Mouse (Mus musculus) heart, postnatal 0 days (tissue): ENCODE data around the gene Cubn. TPM values are rescaled to one million over a fixed set of nuclear protein-coding genes. Genes with fewer than 3 reads are reported as not detected.

Source experiments
- ATAC-seq: fragments of 200-750 bp; cut with Nextera tagmentation; 2 replicates; pipeline ENCODE4 v1.8.0; 2017; ENCODE audit warnings: low read depth, moderate number of reproducible peaks, moderate library complexity; ENCODE audit not compliant: insufficient read depth
- DNase-seq: peaks from one replicate; pipeline ENCODE4 v3.0.0-alpha.2; 2016; ENCODE audit warnings: low spot score
- H3K27ac ChIP-seq: fragments of 300-500 bp; sonication (generic); 2 replicates; pipeline ENCODE4 v1.5.1; 2014; ENCODE audit warnings: low read depth, mild to moderate bottlenecking
- H3K27me3 ChIP-seq: fragments of 300-500 bp; sonication (generic); 2 replicates; pipeline ENCODE4 v1.6.1; 2014; ENCODE audit warnings: low read length, mixed read lengths; ENCODE audit not compliant: control insufficient read depth, insufficient read depth
- H3K36me3 ChIP-seq: fragments of 300-500 bp; sonication (generic); replicated peaks from 2 replicates; pipeline ENCODE4 v1.6.1; 2014; ENCODE audit warnings: low read length, mixed read lengths; ENCODE audit not compliant: control insufficient read depth, insufficient read depth
- H3K4me1 ChIP-seq: fragments of 300-500 bp; sonication (generic); 2 replicates; pipeline ENCODE4 v1.6.1; 2014; ENCODE audit warnings: antibody characterized with exemption; ENCODE audit not compliant: control insufficient read depth, insufficient read depth
- H3K4me2 ChIP-seq: fragments of 300-500 bp; sonication (generic); 2 replicates; pipeline ENCODE4 v1.6.1; 2014; ENCODE audit warnings: low read depth, mild to moderate bottlenecking, low read length, moderate library complexity
- H3K4me3 ChIP-seq: fragments of 300-500 bp; sonication (generic); 2 replicates; pipeline ENCODE4 v1.5.1; 2014; ENCODE audit warnings: low read depth, low read length
- H3K9ac ChIP-seq: fragments of 300-500 bp; sonication (generic); replicated peaks from 2 replicates; pipeline ENCODE4 v1.6.1; 2014; ENCODE audit warnings: low read depth, low read length, mixed read lengths
- H3K9me3 ChIP-seq: fragments of 300-500 bp; sonication (generic); replicated peaks from 2 replicates; pipeline ENCODE4 v1.6.1; 2016; ENCODE audit warnings: low read length; ENCODE audit not compliant: control insufficient read depth
- CTCF ChIP-seq: IDR thresholded peaks from 2 replicates; pipeline ENCODE4 v1.5.1; 2016; ENCODE audit warnings: antibody characterized with exemption, control low read depth, low read depth
- EP300 ChIP-seq: IDR thresholded peaks from 2 replicates; pipeline ENCODE4 v1.6.1; 2016; ENCODE audit warnings: antibody characterized with exemption, low read depth
- WGBS: fragments of 180-500 bp; shearing (Covaris S2); extraction: QIAGEN DNeasy Blood & Tissue Kit; methylation state at CpG from one replicate; pipeline ENCODE4 v1.1.7; 2014; 5-methylcytosine and 5-hydroxymethylcytosine counted together
- polyA plus RNA-seq: library from polyadenylated mRNA; unstranded; fragments of >200 nt; fragmentation: Nextera tagmentation; extraction: Ambion mirVana; gene quantifications from 2 replicates; pipeline ENCODE4 v1.2.1, GENCODE M21; 2015
- total RNA-seq: library from RNA; depleted of rRNA; stranded (reverse); fragments of >200 nt; gene quantifications from 2 replicates; pipeline ENCODE4 v1.2.3, GENCODE M21; 2014; ENCODE audit warnings: low replicate concordance; rRNA removed

Cubn gene
- total RNA-seq (0.73 and 1.5 TPM in 2 replicates), polyA plus RNA-seq (0.27 and 0.30 TPM in 2 replicates)

DNA sequence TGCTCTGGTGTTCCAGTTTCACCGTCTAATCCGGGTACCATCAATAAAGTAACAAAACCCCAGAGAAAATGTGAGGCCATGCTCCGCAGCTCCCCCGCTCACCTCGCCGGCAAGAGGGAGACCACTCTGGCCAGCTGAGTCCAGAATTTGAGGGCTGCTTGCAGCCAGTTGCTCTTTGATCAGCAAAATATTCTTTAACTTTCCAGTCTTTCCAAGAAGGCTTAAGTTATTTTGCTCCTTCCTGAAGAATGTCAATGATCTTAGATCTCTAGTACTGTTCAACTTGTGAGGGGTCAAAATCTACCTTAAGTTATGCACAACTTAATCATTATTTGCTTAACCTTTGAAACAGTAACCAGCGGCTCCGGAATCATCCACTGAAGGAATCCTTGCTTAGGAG, at the start of gene Cubn:
Cubn (minus strand) TSS at position 80 of the 400 bp plus-strand sequence.
- no peak for TF ChIP-seq EP300
- no peak for TF ChIP-seq CTCF
- Histone ChIP-seq H3K4me3 (no peak within 1 kb of the TSS), H3K36me3 (no peaks in the 10 kb centered on the region), H3K9ac (no peak within 1 kb of the TSS), H3K4me2 (no peak within 1 kb of the TSS), H3K4me1 (no peaks in the 10 kb centered on the region), H3K9me3 (no peaks in the 10 kb centered on the region), H3K27me3 (no peaks in the 10 kb centered on the region), H3K27ac (no peak within 1 kb of the TSS)
- no peak for ATAC-seq
- 63% methylated on average over 8 of the region's 8 CpGs for WGBS
- no peak for DNase-seq

DNA sequence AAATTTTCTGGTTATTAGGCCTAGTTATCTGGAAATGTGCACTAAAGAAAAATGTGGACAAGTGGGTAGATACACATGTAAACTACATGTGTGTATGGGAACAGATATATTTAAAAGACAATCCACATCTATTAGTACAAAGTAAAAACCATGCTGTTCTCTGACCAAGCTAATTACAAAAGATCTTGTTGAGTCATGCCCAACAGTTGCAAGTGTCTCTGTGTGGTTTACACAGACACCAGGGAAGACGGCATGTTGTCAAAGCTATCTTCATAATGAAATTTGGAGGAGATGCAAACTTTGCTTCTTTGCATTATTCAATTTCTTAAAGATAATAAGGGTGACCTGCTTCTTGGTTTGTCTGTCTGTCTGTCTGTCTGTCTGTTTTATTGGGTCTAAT, 48.2 kb upstream of the Cubn start:
- Histone ChIP-seq H3K27me3 (no peaks in the 10 kb centered on the region), H3K4me3 (no peak overlapping the region), H3K9ac (no peak overlapping the region), H3K4me1 (no peaks in the 10 kb centered on the region), H3K9me3 (no peaks in the 10 kb centered on the region), H3K27ac (no peak overlapping the region), H3K36me3 (no peaks in the 10 kb centered on the region), H3K4me2 (no peak overlapping the region)
- TF ChIP-seq EP300 (no peak), CTCF (no peak)
- DNase-seq (no peak), ATAC-seq (no peak)
- 74% methylated on average over 1 of the region's 1 CpGs for WGBS

DNA sequence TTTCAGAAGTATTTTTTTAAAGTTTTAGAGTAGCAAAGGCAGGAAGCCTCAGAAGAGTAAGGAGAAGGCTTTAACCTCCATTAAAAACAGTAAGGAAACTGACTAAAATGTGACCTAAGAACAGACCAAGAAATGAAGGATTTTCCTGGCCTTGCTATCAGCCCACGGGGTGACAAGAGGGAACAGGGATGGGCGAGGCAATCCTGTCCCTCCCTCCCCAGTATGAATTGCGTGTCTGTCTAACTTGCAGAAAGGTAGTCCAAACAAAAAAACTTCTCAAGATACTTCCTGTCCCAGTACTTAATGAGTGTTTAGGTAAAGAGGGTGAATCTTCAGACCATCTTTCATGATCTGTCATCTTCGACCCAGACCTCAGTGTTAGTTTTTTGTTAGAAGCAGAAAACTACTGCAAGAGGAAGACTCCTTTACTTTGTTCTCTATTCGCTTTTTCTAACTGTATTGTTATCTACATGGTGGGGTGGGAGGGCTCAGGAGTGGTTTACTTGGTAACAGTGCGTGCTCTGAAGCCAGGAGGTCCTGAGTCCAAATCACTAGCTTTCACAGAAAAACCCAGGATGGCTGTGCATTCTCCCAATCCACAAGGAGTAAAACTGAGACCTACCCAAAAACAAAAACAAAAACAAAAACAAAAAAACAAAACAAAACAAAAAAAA, 47.2 kb upstream of the Cubn start:
- WGBS, result 58% methylated on average over 6 of the region's 6 CpGs
- TF ChIP-seq EP300 (no peak), CTCF (no peak)
- ATAC-seq (no peak), DNase-seq (no peak)
- no peaks in the 10 kb centered on the region for H3K9me3 ChIP-seq
- H3K27me3 ChIP-seq, result no peaks in the 10 kb centered on the region
- H3K4me1 ChIP-seq, result no peaks in the 10 kb centered on the region
- H3K36me3 ChIP-seq, result no peaks in the 10 kb centered on the region
- no peak overlapping the region for H3K9ac ChIP-seq
- no peak overlapping the region for H3K4me2 ChIP-seq
- H3K4me3 ChIP-seq, result no peak overlapping the region
- no peak overlapping the region for H3K27ac ChIP-seq

DNA sequence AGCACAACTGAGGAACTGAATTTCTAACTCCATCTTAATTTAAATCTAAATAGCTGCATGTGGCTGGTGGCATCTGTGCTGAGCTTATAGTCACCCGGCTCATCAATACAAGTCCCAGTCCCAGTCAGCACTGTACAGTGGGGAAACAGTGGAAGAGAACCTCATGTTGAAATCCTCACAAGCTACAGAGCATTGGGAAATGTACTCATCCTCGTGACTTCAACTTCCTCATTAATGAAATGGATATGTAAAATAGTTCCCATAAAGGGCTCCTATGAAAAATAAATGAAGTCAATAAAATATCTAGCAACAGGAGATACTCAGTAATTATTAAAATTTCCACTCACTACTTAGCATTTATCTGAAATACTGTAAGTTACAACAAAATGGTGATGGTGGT, 46.6 kb upstream of the Cubn start:
- 84% methylated on average over 2 of the region's 2 CpGs for WGBS
- no peaks in the 10 kb centered on the region for H3K4me1 ChIP-seq
- no peaks in the 10 kb centered on the region for H3K36me3 ChIP-seq
- no peak for ATAC-seq
- no peak overlapping the region for H3K27ac ChIP-seq
- no peak for TF ChIP-seq CTCF
- TF ChIP-seq EP300, result no peak
- no peak for DNase-seq
- H3K27me3 ChIP-seq, result no peaks in the 10 kb centered on the region
- H3K9ac ChIP-seq, result no peak overlapping the region
- H3K4me2 ChIP-seq, result no peak overlapping the region
- H3K4me3 ChIP-seq, result no peak overlapping the region
- H3K9me3 ChIP-seq, result no peaks in the 10 kb centered on the region

DNA sequence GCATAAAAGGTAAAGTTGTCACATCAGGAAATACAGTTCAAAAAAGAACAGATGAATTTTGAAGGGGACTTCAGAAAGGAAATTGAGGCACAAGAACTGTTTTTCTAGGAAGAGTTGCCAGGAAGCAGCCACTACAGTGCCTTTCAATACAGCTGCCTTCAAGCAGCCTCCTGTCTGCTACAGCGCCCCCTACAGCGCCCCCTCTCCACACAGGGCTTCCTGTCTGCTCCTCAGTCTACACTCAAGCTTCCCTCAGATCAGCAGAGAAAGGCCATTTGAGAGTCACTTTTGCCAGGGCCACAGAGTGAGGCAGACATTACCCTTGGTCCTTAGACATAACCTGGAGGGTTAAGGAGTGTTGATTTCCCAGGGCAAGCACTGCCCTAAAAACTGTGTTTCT, 46.1 kb upstream of the Cubn start:
- no peak for DNase-seq
- TF ChIP-seq EP300 (no peak), CTCF (peak; percentile 23; the same call in 1 of the 2 replicates)
- no peak overlapping the region for H3K27ac ChIP-seq
- no peak overlapping the region for H3K4me3 ChIP-seq
- no peak overlapping the region for H3K9ac ChIP-seq
- H3K27me3 ChIP-seq, result no peaks in the 10 kb centered on the region
- H3K4me1 ChIP-seq, result no peaks in the 10 kb centered on the region
- no peak for ATAC-seq
- WGBS, result 15% methylated on average over 2 of the region's 2 CpGs
- no peaks in the 10 kb centered on the region for H3K36me3 ChIP-seq
- H3K9me3 ChIP-seq, result no peaks in the 10 kb centered on the region
- H3K4me2 ChIP-seq, result no peak overlapping the region

DNA sequence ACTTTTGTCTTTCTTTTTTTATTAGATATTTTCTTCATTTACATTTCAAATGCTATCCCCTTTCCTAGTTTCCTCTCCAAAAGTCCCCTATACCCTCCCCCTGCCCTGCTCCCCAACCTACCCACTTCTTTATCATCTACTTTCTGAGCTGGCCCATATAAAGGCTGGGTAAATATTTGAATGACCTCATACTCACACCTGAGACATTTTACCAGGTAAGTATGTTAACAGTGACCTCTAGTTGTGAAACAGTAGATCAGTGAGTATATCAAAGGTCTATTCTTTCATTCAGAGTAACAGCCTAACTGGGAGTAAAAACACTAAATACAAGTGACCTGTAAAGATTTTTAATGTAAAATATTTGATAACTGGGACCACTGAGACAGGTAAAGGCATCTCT, 45.1 kb upstream of the Cubn start:
- no peaks in the 10 kb centered on the region for H3K36me3 ChIP-seq
- DNase-seq, result no peak
- H3K9ac ChIP-seq, result no peak overlapping the region
- 0 out of 2 replicates have a peak, but pooled peaks have one; percentile 11 for ATAC-seq
- H3K27me3 ChIP-seq, result no peaks in the 10 kb centered on the region
- no peaks in the 10 kb centered on the region for H3K4me1 ChIP-seq
- TF ChIP-seq CTCF (0 out of 2 replicates have a peak, but pooled peaks have one; percentile 4), EP300 (no peak)
- no peak overlapping the region for H3K4me2 ChIP-seq
- no peaks in the 10 kb centered on the region for H3K9me3 ChIP-seq
- no peak overlapping the region for H3K4me3 ChIP-seq
- H3K27ac ChIP-seq, result no peak overlapping the region
